Mouse (Mus musculus): ENCODE data around the gene Rhot1. TPM values are rescaled to one million over a fixed set of nuclear protein-coding genes. Genes with fewer than 3 reads are reported as not detected.

The Rhot1 gene
- polyA plus RNA-seq, 1 experiment from 2014 or later = 54.8 TPM

DNA sequence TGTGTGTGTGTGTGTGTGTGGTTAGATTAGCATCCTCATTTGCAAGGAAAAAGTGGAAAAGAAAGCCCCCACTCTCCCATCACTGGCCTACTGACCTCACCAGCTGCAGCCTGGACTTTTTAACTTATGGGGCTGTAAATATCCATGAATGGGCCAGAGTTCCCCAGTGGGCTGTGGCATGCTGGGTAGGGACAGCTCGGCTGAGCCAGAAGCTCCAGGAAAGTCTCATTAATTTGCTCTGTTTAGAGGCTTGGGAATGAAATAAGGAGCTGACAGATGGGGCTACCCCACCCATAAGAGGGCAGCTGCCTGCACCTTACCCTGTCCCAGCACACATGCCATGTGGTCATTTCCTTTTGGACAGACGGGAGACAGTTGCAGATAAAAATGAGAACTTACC, 103.2 kb downstream of the Rhot1 start:
- Histone ChIP-seq H3K4me2 (no peak overlapping the region), H3K9me3 (replicated peaks) (no peaks in the 10 kb centered on the region), H3K4me3 (replicated peaks) (no peak overlapping the region), H3K27ac (no peak overlapping the region), H3K36me3 (no peaks in the 10 kb centered on the region), H3K27me3 (peaks cover 5% of the 10 kb centered on the region; the same call in 1 of the 2 replicates), H3K9ac (no peak overlapping the region), H3K4me1 (0 out of 2 replicates have a peak, but pooled peaks cover 5% of the 10 kb centered on the region)
- 30% methylated on average over 2 of the region's 2 CpGs for WGBS
- no peak for ATAC-seq (replicated peaks; ENCODE audit: low FRiP score)

DNA sequence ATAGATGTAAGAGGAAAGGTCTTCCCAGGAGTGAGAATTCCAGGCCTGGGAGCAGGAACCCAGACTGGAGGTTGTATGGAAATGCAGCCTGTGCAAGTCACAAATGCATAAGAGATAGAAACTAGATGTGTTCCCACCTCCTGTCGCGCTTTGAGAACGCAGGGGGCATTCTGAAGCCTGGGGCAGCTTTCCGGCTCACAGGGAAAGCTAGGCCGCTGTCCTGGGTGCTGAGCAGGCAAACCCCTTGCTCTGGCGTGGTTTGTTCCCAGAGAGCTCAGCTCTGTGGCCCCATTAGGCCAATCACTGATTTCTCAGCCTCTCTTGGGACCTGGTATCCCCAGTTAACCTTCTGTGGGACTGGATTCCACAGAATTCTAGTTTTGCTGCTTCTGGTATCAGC, 103.7 kb downstream of the Rhot1 start:
- Histone ChIP-seq H3K27me3 (peaks cover 5% of the 10 kb centered on the region; the same call in 1 of the 2 replicates), H3K9me3 (replicated peaks) (no peaks in the 10 kb centered on the region), H3K4me1 (0 out of 2 replicates have a peak, but pooled peaks cover 5% of the 10 kb centered on the region), H3K36me3 (no peaks in the 10 kb centered on the region), H3K9ac (no peak overlapping the region), H3K4me2 (no peak overlapping the region), H3K4me3 (replicated peaks) (no peak overlapping the region), H3K27ac (no peak overlapping the region)
- 4% methylated on average over 6 of the region's 6 CpGs for WGBS
- no peak for ATAC-seq (replicated peaks; ENCODE audit: low FRiP score)

DNA sequence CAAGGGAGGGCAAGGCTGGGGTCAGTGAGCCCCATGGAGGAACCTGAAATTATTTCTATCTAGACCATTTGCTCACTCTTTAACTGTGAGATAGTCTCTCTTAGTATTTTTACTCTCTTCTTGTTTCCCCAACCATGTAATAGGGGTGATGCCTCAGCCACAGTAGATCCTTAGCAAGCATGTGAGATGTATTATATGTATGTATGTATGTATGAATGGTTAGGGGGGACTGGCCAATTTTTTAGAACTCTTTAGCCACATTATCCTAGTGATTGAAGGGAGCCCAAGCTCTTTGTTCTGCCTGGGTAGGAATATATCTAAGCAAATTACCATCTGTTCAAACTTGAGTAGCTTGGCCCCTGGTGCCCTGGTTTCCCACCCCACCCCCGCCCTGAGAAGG, 104.6 kb downstream of the Rhot1 start:
- Histone ChIP-seq H3K36me3 (no peaks in the 10 kb centered on the region), H3K4me3 (replicated peaks) (no peak overlapping the region), H3K4me2 (no peak overlapping the region), H3K9me3 (replicated peaks) (no peaks in the 10 kb centered on the region), H3K27me3 (peaks cover 5% of the 10 kb centered on the region; the same call in 1 of the 2 replicates), H3K4me1 (0 out of 2 replicates have a peak, but pooled peaks cover 5% of the 10 kb centered on the region), H3K9ac (no peak overlapping the region), H3K27ac (no peak overlapping the region)
- no peak for ATAC-seq (replicated peaks; ENCODE audit: low FRiP score)
- 75% methylated on average over 1 of the region's 1 CpGs for WGBS

DNA sequence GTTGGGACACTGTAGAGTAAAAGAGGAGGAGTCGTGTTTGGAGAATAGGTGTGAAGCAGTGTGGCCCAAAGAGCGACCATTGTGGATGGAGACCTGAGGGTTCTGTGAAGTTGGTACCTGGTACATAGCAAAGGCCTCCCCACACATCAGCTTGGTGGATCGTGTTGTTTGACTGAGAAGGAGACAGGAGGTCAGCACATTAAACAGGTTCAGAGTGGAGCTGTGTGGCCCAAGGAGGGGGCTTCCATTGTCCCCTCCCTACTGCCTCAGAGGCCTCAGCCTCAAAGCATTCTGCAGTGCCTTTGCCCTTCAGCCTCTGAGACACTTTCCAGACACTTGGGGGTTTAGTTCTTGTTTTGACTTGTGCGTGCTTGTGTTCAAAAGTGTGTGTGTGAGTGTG, 105.1 kb downstream of the Rhot1 start:
- no peak overlapping the region for H3K27ac ChIP-seq
- peaks cover 5% of the 10 kb centered on the region; the same call in 1 of the 2 replicates for H3K27me3 ChIP-seq
- H3K4me3 ChIP-seq (replicated peaks) = no peak overlapping the region
- H3K4me1 ChIP-seq = 0 out of 2 replicates have a peak, but pooled peaks cover 5% of the 10 kb centered on the region
- no peaks in the 10 kb centered on the region for H3K9me3 ChIP-seq (replicated peaks)
- no peak overlapping the region for H3K9ac ChIP-seq
- no peaks in the 10 kb centered on the region for H3K36me3 ChIP-seq
- no peak overlapping the region for H3K4me2 ChIP-seq
- no peak for ATAC-seq (replicated peaks; ENCODE audit: low FRiP score)
- 76% methylated on average over 4 of the region's 4 CpGs for WGBS

DNA sequence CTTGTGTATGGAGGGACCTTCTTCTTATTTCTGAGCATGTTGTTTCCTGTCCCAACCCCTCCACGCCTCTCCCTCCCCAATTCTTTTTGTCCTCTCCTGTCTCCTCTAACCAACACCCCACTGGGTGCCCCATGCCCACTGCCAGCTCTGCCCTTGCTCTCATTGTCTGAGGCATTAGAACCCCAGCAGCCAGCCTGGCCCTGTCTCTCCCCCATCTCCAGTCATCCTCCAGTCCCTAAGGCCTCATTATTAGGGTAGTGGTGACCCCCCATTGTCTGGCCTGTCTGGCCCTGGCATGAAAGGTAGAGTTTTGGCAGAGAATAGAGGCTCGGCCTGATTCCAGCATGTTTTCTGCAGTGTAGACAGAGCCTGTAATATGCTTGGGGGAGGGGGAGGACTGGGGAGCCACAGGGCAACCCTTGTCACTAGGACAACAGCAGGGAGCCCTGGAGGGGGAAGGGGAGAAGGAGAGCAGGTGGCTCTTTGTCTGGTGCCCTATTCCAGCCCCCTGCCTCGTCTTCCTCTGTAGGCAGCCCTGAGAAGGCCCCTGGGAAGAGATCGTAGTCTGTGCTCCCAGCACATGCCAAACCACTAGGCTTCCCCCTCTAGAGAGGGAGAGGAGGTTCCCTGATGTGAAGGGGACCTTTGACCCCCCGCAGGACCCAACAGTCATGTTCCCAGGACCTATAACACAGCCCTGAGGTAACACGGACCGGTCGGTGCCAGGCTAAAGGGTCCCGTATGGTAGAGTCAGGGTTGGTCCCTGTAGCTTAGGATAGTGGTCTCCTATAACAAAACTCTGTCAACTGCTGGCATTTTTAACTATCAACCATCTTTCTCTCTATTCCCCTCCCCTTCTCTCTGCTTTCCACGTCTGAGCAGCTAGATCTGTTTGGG, 107.2 kb downstream of the Rhot1 start:
- Histone ChIP-seq H3K36me3 (no peaks in the 10 kb centered on the region), H3K4me1 (0 out of 2 replicates have a peak, but pooled peaks cover 5% of the 10 kb centered on the region), H3K27me3 (peaks cover 5% of the 10 kb centered on the region; the same call in 1 of the 2 replicates), H3K9me3 (replicated peaks) (no peaks in the 10 kb centered on the region), H3K4me2 (no peak overlapping the region), H3K9ac (no peak overlapping the region), H3K4me3 (replicated peaks) (no peak overlapping the region), H3K27ac (no peak overlapping the region)
- ATAC-seq (replicated peaks; ENCODE audit: low FRiP score) = no peak
- WGBS = 65% methylated on average over 10 of the region's 10 CpGs

Other genes with a start within 250 kb of the Rhot1 start
- gene Utp6, start 246.6 kb upstream of the Rhot1 start, polyA plus RNA-seq (2015; fragmentation: Nextera tagmentation; extraction: Ambion mirVana) = 50.3 and 55.6 TPM in 2 replicates
- gene Suz12, start 215.9 kb upstream of the Rhot1 start, polyA plus RNA-seq (2015; fragmentation: Nextera tagmentation; extraction: Ambion mirVana) = 20.9 and 23.7 TPM in 2 replicates
- gene Crlf3, start 128.0 kb upstream of the Rhot1 start, polyA plus RNA-seq (2015; fragmentation: Nextera tagmentation; extraction: Ambion mirVana) = 43.3 and 45.3 TPM in 2 replicates
- gene Atad5, start 119.6 kb upstream of the Rhot1 start, polyA plus RNA-seq (2015; fragmentation: Nextera tagmentation; extraction: Ambion mirVana) = 10.9 and 11.9 TPM in 2 replicates
- 36.3 and 36.8 TPM in 2 replicates for gene Tefm, start 66.8 kb upstream of the Rhot1 start, polyA plus RNA-seq (2015; fragmentation: Nextera tagmentation; extraction: Ambion mirVana)
- gene Adap2, start 54.9 kb upstream of the Rhot1 start, polyA plus RNA-seq (2015; fragmentation: Nextera tagmentation; extraction: Ambion mirVana) = 2.3 and 2.7 TPM in 2 replicates
- 10.1 and 11.6 TPM in 2 replicates for gene Rnf135, start 25.2 kb upstream of the Rhot1 start, polyA plus RNA-seq (2015; fragmentation: Nextera tagmentation; extraction: Ambion mirVana)
- gene Rhbdl3, start 91.9 kb downstream of the Rhot1 start, polyA plus RNA-seq (2015; fragmentation: Nextera tagmentation; extraction: Ambion mirVana) = 2.5 and 2.9 TPM in 2 replicates
- 20.7 and 21.2 TPM in 2 replicates for gene 5730455P16Rik, start 169.0 kb downstream of the Rhot1 start, polyA plus RNA-seq (2015; fragmentation: Nextera tagmentation; extraction: Ambion mirVana)
- gene Zfp207, start 174.3 kb downstream of the Rhot1 start, polyA plus RNA-seq (2015; fragmentation: Nextera tagmentation; extraction: Ambion mirVana) = 243 and 252 TPM in 2 replicates
- 306 and 318 TPM in 2 replicates for gene Psmd11, start 219.6 kb downstream of the Rhot1 start, polyA plus RNA-seq (2015; fragmentation: Nextera tagmentation; extraction: Ambion mirVana)

All from kidney, embryonic 15.5 days (tissue).